Mouse (Mus musculus) cerebellum, adult 9-11 months (tissue): ENCODE data around the gene Ctsc.

Experiments
- DNase-seq: peaks from one replicate; pipeline ENCODE4 v3.0.0; 2022

The Ctsc gene

GRCm38 (mm10) chr7:88305750-88306149 lies 27.9 kb downstream of the Ctsc start:
- no peak for DNase-seq

DNA sequence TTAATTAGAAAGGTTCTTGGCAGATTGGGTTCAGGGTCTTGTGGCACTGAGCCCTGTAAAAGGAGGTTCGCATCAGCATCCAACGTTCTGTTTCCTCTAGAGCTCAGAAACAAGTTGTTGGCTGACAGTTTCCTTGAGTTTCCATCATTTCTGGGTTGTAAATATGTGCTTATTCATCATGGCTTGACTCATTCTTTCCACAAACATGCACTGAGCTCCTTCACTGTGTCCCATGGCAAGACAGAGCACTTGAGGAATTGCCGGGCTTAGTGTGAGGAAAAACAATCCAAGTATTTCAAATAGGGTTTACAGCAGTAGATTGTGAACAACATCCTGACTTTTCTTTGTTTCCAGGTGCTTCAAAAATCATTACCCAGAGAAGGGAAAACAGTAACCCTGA lies 28.8 kb downstream of the Ctsc start:
- no peak for DNase-seq

DNA sequence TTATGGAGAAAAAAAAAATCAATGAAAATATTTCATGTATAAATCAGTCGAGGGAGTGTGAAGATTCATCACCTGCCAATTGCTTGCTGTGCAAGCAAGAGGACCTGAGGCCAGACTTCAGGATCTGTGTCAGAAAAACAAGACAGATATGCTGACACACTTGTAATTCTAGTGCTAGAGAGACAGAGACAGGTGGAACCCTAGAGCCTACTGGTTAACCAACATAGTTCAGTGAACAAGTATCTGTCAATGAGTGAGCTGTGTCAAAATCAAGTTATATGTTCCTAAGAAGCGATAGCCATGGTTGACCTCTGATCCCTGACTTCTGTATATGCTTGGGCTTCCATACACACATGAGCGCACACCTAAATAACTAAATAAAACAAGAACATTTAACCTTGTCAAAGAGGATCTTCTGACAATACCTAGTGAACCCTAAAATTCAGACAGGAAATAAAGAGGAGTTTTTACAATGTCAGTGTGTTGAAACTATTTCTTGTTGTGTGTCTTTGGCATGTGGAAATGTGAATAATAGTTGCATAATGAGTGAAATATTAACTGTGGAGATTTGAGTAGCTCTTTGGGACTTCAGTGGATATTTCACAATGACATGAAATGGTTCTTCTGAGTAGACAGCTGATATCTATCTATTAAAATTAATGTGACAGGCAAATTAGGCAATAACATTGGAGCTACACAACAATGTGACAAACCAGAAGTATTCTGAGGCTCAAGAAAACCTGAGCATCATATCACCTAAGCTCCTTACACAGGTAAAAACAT lies 32.7 kb downstream of the Ctsc start:
- no peak for DNase-seq

GRCm38 (mm10) chr7:88316408-88316807 lies 38.5 kb downstream of the Ctsc start:
- DNase-seq = no peak

DNA sequence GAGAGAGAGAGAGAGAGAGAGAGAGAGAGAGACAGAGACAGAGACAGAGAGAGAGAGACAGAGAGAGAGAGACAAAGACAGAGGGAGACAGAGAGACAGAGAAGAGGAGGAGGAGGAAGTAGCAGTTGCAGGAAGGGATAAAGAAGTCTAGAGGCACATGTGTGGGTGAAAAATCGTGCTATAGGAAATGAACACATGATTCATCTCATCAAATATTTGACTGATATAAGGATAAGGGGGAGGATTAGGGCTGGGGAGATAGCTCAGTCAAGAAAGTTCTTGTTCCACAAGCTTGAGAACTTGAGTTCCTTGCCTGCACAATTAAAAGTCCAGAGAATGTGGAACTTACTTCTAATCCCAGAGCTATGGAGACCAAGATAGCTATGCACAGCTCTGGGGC lies 40.6 kb downstream of the Ctsc start:
- no peak for DNase-seq

GRCm38 (mm10) chr7:88318904-88319303 lies 41.0 kb downstream of the Ctsc start:
- no peak for DNase-seq

DNA sequence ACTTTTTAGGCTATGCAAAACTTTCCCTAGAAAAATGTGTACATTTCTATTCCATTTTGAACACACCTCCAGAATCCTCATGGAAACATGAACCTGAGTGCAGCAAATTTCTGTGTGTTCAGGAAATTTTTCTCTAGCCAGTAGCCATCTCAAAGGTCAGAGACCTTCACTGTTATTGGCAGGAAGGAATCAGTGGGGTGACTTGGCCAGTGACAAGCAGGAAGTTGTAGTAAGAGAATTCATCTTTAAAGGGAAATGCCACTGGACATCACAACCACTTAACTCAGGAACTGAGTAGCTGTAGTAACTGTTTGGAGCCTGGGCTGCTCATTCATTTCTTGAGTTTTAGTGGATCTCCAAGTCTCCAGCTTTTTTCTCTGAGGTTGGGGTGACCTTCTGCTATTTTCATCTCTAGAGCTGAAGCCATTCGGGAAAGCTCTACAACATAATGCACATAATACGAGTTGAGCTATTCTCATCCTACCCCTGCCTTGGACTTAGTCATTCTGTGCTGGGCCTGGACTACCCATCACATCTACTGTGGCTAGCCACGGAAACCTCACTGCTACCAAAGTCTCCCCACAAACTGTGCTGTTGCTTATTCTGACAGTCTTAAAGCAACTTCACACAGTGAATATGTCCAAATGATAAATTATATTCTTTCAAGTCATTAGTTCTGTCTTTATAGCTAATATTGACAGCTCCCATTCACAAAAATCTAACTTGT lies 41.7 kb downstream of the Ctsc start:
- no peak for DNase-seq

DNA sequence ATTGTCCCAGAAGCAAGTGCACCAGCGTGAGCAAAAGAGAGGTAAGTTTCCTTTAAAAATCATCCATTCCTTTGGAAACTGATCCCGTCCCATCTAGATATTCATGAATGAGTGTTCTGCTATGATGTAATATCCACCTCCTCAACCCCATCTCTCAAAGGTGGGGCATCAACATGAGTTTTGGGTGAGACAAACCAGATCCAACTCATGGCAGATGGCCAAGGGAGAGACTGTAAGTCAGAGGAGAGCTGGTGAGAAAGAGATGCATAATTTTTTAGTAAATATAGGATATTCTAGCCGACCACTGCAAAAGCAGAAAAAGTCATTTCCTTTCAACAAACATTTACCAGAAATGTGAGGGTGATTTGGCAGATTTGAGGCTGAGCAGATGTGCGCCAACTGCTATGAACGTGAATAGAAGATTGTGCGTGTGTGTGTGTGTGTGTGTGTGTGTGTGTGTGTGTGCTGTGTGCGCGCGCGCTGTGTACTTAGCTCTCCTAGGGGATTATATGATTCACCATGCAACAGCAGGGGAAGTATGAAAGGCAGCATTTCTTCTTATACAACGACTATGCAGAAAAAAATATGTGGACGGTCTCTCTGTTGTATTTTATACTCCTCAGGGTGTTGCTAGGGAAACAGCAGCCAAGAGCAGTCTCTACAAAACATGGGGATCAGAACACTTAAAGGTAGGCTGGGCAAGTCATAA lies 42.9 kb downstream of the Ctsc start:
- DNase-seq = no peak

- DNase-seq = no peak
Measured at GRCm38 (mm10) chr7:88322431-88322830, 44.5 kb downstream of the Ctsc start.

- no peak for DNase-seq
Measured at GRCm38 (mm10) chr7:88327495-88327894, 49.6 kb downstream of the Ctsc start.

GRCm38 (mm10) chr7:88343828-88344227 lies 65.9 kb downstream of the Ctsc start:
- DNase-seq = no peak

- DNase-seq = no peak
Measured at GRCm38 (mm10) chr7:88346035-88346434, 68.2 kb downstream of the Ctsc start.

DNA sequence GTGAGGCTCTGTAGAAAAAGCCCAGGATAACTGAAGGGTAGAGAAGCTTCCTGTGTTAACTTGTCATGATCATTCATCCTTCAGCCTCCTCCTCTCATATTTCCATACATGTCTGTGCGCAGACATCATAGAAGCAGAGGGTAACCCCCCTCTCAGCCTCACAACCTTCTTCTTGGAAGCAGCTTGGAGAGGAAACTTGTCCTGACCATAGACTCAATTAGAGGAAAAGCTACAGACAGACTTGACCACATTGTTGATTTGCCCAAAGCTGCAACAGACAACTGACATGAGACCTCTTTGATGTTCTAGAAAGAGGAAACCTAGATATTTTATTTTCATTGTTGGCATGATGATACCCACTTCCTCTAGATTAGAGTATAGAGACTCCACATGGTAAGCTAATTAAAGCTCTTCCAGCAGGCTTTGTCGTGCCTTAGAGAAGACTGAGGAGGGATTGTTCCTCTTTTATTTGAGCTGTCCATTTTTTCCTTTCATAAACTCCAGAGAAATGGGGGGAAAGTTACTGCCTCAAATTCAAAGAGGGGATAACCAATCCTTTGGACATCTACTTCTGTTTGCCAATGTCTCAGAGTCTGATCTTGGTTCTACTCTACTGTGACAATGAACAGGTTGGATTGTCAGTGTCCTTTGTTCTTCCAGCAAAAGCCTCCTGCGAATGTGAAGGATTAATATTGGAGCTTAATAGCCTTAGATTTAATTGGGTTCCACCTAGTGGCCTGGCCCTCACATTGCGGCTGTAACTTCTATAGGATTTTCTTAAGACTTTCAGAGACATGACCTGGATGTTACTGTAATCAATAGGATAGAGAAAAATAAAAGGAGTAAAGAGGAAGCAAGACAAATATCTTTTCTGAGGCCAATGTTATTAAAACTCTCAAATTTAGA lies 79.2 kb downstream of the Ctsc start:
- no peak for DNase-seq

GRCm38 (mm10) chr7:88358042-88358878 lies 80.4 kb downstream of the Ctsc start:
- DNase-seq = no peak
